Mouse (Mus musculus): ENCODE measurements at regions not wholly inside any gene's neighbourhood (a gene's known extent, or its start where the extent isn't known, plus 50 kb on each side); places are given as distances from the start of the nearest gene placed in this dataset. TPM values are rescaled to one million over a fixed set of nuclear protein-coding genes. Genes with fewer than 3 reads are reported as not detected.

DNA sequence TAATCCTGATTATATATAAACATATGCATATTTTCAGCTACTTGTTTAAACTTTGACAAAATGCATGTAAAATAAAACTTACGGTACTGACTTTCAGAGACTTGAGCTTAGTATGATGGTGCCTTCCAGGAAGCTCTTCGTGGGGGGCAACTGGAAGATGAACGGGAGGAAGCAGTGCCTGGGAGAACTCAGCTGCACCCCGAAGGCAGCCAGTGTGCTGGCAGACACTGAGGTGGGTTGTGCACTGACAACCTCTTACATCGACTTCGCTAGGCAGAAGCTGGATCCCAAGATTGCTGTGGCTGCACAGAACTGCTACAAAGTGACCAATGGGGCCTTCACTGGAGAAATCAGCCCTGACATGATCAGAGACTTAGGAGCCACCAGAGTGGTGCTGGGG lies 61.5 kb upstream of the Prdm1 start:
- H3K36me3 ChIP-seq (ENCODE audit: control insufficient read depth, insufficient read depth, low read length) = no peaks in the 10 kb centered on the region
- 60% methylated on average over 6 of the region's 6 CpGs for WGBS
- H3K27me3 ChIP-seq (ENCODE audit: control insufficient read depth, insufficient read depth, low read depth, low read length) = no peaks in the 10 kb centered on the region
- no peak overlapping the region for H3K4me3 ChIP-seq (ENCODE audit: low read length)
- no peaks in the 10 kb centered on the region for H3K9me3 ChIP-seq (ENCODE audit: control insufficient read depth, low read length)
- H3K27ac ChIP-seq (ENCODE audit: low read length) = peak overlapping the region; percentile 68
- H3K9ac ChIP-seq (ENCODE audit: low read length) = no peak overlapping the region
- H3K4me1 ChIP-seq (replicated peaks; ENCODE audit: control insufficient read depth, insufficient read depth, low read length) = peaks cover 13% of the 10 kb centered on the region
- no peak overlapping the region for H3K4me2 ChIP-seq (ENCODE audit: low read depth, low read length)
- ATAC-seq (ENCODE audit: low read depth) = peak; percentile 83

DNA sequence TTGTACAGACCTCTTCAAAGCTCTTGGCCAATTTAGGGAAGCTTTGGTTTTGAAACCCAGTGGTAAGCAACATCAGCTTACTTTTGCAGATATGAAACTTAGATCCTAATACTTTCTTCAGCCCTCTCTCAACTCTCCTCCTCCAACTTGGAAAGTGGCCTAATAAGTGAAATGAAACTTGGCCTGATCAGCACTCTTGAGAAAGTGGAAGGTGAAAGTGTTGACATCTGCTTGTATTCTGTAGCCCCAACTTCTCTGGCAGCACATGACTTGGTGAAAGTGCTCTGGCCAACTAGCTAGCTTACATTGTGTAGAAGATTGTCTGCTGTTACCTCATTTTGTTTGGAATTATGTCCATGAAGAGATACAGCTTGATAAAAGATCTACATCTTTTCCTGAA lies 61.1 kb upstream of the Prdm1 start:
- no peak overlapping the region for H3K4me3 ChIP-seq (ENCODE audit: low read length)
- no peak overlapping the region for H3K9ac ChIP-seq (ENCODE audit: low read length)
- H3K36me3 ChIP-seq (ENCODE audit: control insufficient read depth, insufficient read depth, low read length) = no peaks in the 10 kb centered on the region
- H3K27ac ChIP-seq (ENCODE audit: low read length) = peak overlapping the region; percentile 70; the same call in 1 of the 2 replicates
- no peak overlapping the region for H3K4me2 ChIP-seq (ENCODE audit: low read depth, low read length)
- peak; percentile 96 for ATAC-seq (ENCODE audit: low read depth)
- no peaks in the 10 kb centered on the region for H3K27me3 ChIP-seq (ENCODE audit: control insufficient read depth, insufficient read depth, low read depth, low read length)
- H3K9me3 ChIP-seq (ENCODE audit: control insufficient read depth, low read length) = no peaks in the 10 kb centered on the region
- peaks cover 13% of the 10 kb centered on the region for H3K4me1 ChIP-seq (replicated peaks; ENCODE audit: control insufficient read depth, insufficient read depth, low read length)

DNA sequence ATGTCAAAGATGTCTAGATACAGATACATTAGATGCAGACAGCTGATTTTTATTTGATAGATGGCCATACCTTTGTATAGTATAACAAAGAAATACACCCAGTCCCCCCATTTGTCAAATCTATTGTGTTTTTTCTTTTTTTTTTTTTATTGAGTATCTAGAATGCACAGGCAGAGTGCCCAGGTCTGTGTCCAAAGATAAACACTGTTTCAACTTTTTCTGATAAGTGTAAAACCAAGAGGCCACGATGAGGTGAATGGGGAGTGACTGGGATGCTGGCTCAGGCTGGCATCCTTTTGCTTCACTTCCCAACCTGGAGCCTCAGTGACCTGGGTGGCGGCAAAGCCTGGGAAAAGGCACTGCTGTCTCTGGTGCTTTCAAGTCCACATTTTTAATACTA lies 54.4 kb upstream of the Prdm1 start:
- no peak for ATAC-seq (ENCODE audit: low read depth)
- Histone ChIP-seq H3K4me1 (replicated peaks; ENCODE audit: control insufficient read depth, insufficient read depth, low read length) (no peaks in the 10 kb centered on the region), H3K9me3 (ENCODE audit: control insufficient read depth, low read length) (no peaks in the 10 kb centered on the region), H3K27me3 (ENCODE audit: control insufficient read depth, insufficient read depth, low read depth, low read length) (no peaks in the 10 kb centered on the region), H3K4me2 (ENCODE audit: low read depth, low read length) (no peak overlapping the region), H3K9ac (ENCODE audit: low read length) (no peak overlapping the region), H3K27ac (ENCODE audit: low read length) (no peak overlapping the region), H3K36me3 (ENCODE audit: control insufficient read depth, insufficient read depth, low read length) (no peaks in the 10 kb centered on the region), H3K4me3 (ENCODE audit: low read length) (no peak overlapping the region)
- 62% methylated on average over 2 of the region's 2 CpGs for WGBS

Small RNA genes in the stretch of these regions (microRNA-seq; reads per million reads assigned to microRNA genes)
- not detected for gene Gm24271

Measured in lung, embryonic 16.5 days (tissue).